ENCODE assay signal across 7 mouse cellular contexts in the genomic region with DNA sequence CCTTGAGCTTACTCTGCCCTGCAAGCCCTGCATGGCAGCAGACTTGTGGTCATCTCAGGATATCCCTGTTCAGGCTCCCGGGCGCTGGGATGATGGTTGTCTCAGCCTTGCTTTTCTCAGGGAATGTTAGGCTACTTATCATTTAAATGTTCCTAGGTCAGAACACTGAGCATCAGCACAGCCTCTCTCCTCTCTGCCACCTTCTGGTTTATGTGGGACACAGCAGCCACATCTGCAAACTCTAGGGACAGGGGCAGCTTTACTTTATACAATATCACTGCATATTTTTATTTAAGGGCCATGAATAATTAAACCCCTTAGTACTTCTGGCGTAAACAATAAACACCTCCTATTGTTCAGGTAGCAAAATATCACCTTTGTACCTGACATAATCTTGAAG.
DNase-seq lines count a peak whose midpoint lies in the region; ATAC-seq and TF ChIP-seq lines count a peak whose summit lies in the region.

No protein-coding gene starts in this region.

- H3K9me3 ChIP-seq in intestine, embryonic 15.5 days: no peaks in the 10 kb centered on the region
- H3K9me3 ChIP-seq in intestine, embryonic 16.5 days (ENCODE audit: control insufficient read depth, low read length): no peaks in the 10 kb centered on the region
- no peaks in the 10 kb centered on the region for H3K9me3 ChIP-seq in forebrain, postnatal 0 days (ENCODE audit: low read length)

- no peak overlapping the region for H3K4me2 ChIP-seq in intestine, embryonic 15.5 days (replicated peaks)
- H3K4me2 ChIP-seq in intestine, embryonic 16.5 days (ENCODE audit: low read depth, low read length): no peak overlapping the region
- H3K4me2 ChIP-seq in forebrain, postnatal 0 days (ENCODE audit: low read depth): no peak overlapping the region

- TF ChIP-seq CTCF in forebrain, postnatal 0 days (IDR thresholded peaks at IDR 0.05; ENCODE audit: low read depth): peak; percentile 63

- no peaks in the 10 kb centered on the region for H3K36me3 ChIP-seq in intestine, embryonic 15.5 days
- H3K36me3 ChIP-seq in intestine, embryonic 16.5 days (ENCODE audit: control insufficient read depth, insufficient read depth, low read length): no peaks in the 10 kb centered on the region
- H3K36me3 ChIP-seq in forebrain, postnatal 0 days (ENCODE audit: insufficient read depth): no peaks in the 10 kb centered on the region

- H3K9ac ChIP-seq in intestine, embryonic 15.5 days: no peak overlapping the region
- H3K9ac ChIP-seq in intestine, embryonic 16.5 days (ENCODE audit: low read depth, low read length): no peak overlapping the region
- H3K9ac ChIP-seq in forebrain, postnatal 0 days: no peak overlapping the region

- H3K4me3 ChIP-seq in intestine, embryonic 15.5 days (replicated peaks): no peak overlapping the region
- H3K4me3 ChIP-seq in intestine, embryonic 16.5 days (ENCODE audit: low read length): no peak overlapping the region
- H3K4me3 ChIP-seq in forebrain, postnatal 0 days (ENCODE audit: low read depth, low read length): no peak overlapping the region

- H3K27me3 ChIP-seq in intestine, embryonic 15.5 days (replicated peaks): no peaks in the 10 kb centered on the region
- H3K27me3 ChIP-seq in intestine, embryonic 16.5 days (replicated peaks; ENCODE audit: control insufficient read depth, insufficient read depth, low read length): no peaks in the 10 kb centered on the region
- H3K27me3 ChIP-seq in forebrain, postnatal 0 days (ENCODE audit: insufficient read depth, low read length): no peaks in the 10 kb centered on the region

- WGBS in intestine, embryonic 15.5 days: 77% methylated on average over 3 of the region's 3 CpGs
- 77% methylated on average over 3 of the region's 3 CpGs for WGBS in intestine, embryonic 16.5 days
- WGBS in forebrain, postnatal 0 days: 71% methylated on average over 3 of the region's 3 CpGs

- no peak overlapping the region for H3K27ac ChIP-seq in intestine, embryonic 15.5 days
- H3K27ac ChIP-seq in intestine, embryonic 16.5 days (ENCODE audit: low read length): no peak overlapping the region
- H3K27ac ChIP-seq in forebrain, postnatal 0 days (ENCODE audit: low read depth, low read length): no peak overlapping the region

- H3K4me1 ChIP-seq in intestine, embryonic 15.5 days (replicated peaks): no peaks in the 10 kb centered on the region
- H3K4me1 ChIP-seq in intestine, embryonic 16.5 days (ENCODE audit: control insufficient read depth, insufficient read depth, low read length): no peaks in the 10 kb centered on the region
- no peaks in the 10 kb centered on the region for H3K4me1 ChIP-seq in forebrain, postnatal 0 days (ENCODE audit: insufficient read depth)

- peak; percentile 66; the same call in 1 of the 2 replicates for ATAC-seq in intestine, embryonic 15.5 days
- ATAC-seq in intestine, embryonic 16.5 days: no peak
- ATAC-seq in forebrain, postnatal 0 days: peak; percentile 78
- no peak for ATAC-seq in monocyte, adult 5-6 weeks (replicated peaks; ENCODE audit: insufficient number of reproducible peaks, low FRiP score, low TSS enrichment, poor library complexity, severe bottlenecking)

- DNase-seq in 416B (ENCODE audit: low read depth) (peak; percentile 46), NIH3T3 (ENCODE audit: low read depth) (peak; percentile 18)
- DNase-seq in forebrain, postnatal 0 days: no peak
- DNase-seq in mesoderm, embryonic 11.5 days (ENCODE audit: low read depth, low spot score): peak; percentile 23

Comparison
In these comparisons a context has a peak if more than half of its experiments do, and no peak if none do; other contexts are left out.
1. ATAC-seq: peak in intestine, embryonic 15.5 days (single experiment) and forebrain, postnatal 0 days (single experiment); none in intestine, embryonic 16.5 days (single experiment) and monocyte, adult 5-6 weeks (single experiment).